In the genomic region with DNA sequence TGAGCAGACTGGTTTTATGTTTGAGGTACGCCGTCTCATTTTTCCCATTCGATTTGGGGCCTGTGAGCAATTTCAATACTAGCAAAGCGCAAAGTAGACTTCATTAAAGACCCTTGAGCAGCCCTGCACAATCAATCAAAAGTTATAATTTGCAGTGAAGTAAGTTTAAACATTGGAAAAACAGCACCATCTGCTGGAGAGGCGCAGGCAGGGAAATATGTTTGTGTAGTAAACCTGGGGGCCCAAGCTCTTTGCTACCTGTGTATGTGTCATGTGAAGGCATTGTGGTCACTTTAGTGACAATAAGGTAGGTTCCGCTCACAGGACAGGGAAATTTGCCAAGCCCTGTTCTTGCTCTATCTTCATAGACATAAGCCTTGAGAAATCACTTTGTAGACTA, we compare ENCODE assay signal across 10 mouse cellular contexts.
DNase-seq lines count a peak whose midpoint lies in the region; ATAC-seq and TF ChIP-seq lines count a peak whose summit lies in the region.
"Had no signal": no experiment of that assay in that cellular context is flagged by ENCODE, and none has a peak within 500 bp of the region (broad histone marks: within the 10 kb centered on the region; RNA-seq: fewer than 3 reads in every experiment).

No protein-coding gene starts in this region.

- WGBS in kidney, embryonic 16.5 days = 49% methylated on average over 6 of the region's 6 CpGs
- 42% methylated on average over 6 of the region's 6 CpGs for WGBS in limb, embryonic 14.5 days
- WGBS in forebrain, embryonic 11.5 days = 89% methylated on average over 6 of the region's 6 CpGs

- no peaks in the 10 kb centered on the region for H3K27me3 ChIP-seq in kidney, embryonic 16.5 days (ENCODE audit: insufficient read depth, low read length)
- no peaks in the 10 kb centered on the region for H3K27me3 ChIP-seq in limb, embryonic 14.5 days (ENCODE audit: control insufficient read depth, insufficient read depth, low read length)
- H3K27me3 ChIP-seq in forebrain, embryonic 11.5 days (ENCODE audit: control insufficient read depth, insufficient read depth, low read length) = no peaks in the 10 kb centered on the region

- H3K4me1 ChIP-seq in kidney, embryonic 16.5 days (ENCODE audit: insufficient read depth, low read length) = peaks cover 2% of the 10 kb centered on the region; the same call in 1 of the 2 replicates
- no peaks in the 10 kb centered on the region for H3K4me1 ChIP-seq in limb, embryonic 14.5 days (ENCODE audit: control insufficient read depth, insufficient read depth, low read length)
- H3K4me1 ChIP-seq in forebrain, embryonic 11.5 days (replicated peaks; ENCODE audit: control insufficient read depth, insufficient read depth, low read length) = no peaks in the 10 kb centered on the region

- no peak overlapping the region for H3K9ac ChIP-seq in kidney, embryonic 16.5 days (replicated peaks; ENCODE audit: low read length)
- no peak overlapping the region for H3K9ac ChIP-seq in limb, embryonic 14.5 days (ENCODE audit: low read depth, low read length, severe bottlenecking)
- no peak overlapping the region for H3K9ac ChIP-seq in forebrain, embryonic 11.5 days (ENCODE audit: low read length)
- H3K9ac ChIP-seq: liver, embryonic 14.5 days had no signal

- no peaks in the 10 kb centered on the region for H3K9me3 ChIP-seq in kidney, embryonic 16.5 days (ENCODE audit: low read length)
- H3K9me3 ChIP-seq in limb, embryonic 14.5 days (ENCODE audit: control insufficient read depth, low read length) = no peaks in the 10 kb centered on the region
- no peaks in the 10 kb centered on the region for H3K9me3 ChIP-seq in forebrain, embryonic 11.5 days (ENCODE audit: control insufficient read depth, low read length)

- H3K4me3 ChIP-seq in gastrocnemius, adult 2 months = peak overlapping the region; percentile 38
- no peak overlapping the region for H3K4me3 ChIP-seq in kidney, embryonic 16.5 days (ENCODE audit: low read length)
- no peak overlapping the region for H3K4me3 ChIP-seq in limb, embryonic 14.5 days (replicated peaks; ENCODE audit: low read length)
- no peak overlapping the region for H3K4me3 ChIP-seq in forebrain, embryonic 11.5 days (ENCODE audit: low read depth, low read length)
- H3K4me3 ChIP-seq: erythroblast, embryonic 14.5 days had no signal

- no peak for ATAC-seq in kidney, embryonic 16.5 days (ENCODE audit: low FRiP score, low TSS enrichment)
- ATAC-seq in limb, embryonic 14.5 days (ENCODE audit: low FRiP score, low read depth) = no peak
- no peak for ATAC-seq in granulocyte monocyte progenitor cell, adult 5-6 weeks (replicated peaks; ENCODE audit: poor library complexity, severe bottlenecking)
- no peak for ATAC-seq in forebrain, embryonic 11.5 days (replicated peaks; ENCODE audit: low FRiP score)

- H3K36me3 ChIP-seq in kidney, embryonic 16.5 days (ENCODE audit: insufficient read depth, low read length) = no peaks in the 10 kb centered on the region
- no peaks in the 10 kb centered on the region for H3K36me3 ChIP-seq in limb, embryonic 14.5 days (ENCODE audit: control insufficient read depth, insufficient read depth, low read length)
- H3K36me3 ChIP-seq in forebrain, embryonic 11.5 days (ENCODE audit: control insufficient read depth, insufficient read depth, low read length) = no peaks in the 10 kb centered on the region

- TF ChIP-seq CTCF in gastrocnemius, adult 2 months (IDR thresholded peaks at IDR 0.05) = peak; percentile 62

- H3K4me2 ChIP-seq in kidney, embryonic 16.5 days (replicated peaks; ENCODE audit: low read depth, low read length) = 0 out of 2 replicates have a peak overlapping the region, but pooled peaks have one; percentile 22
- H3K4me2 ChIP-seq in limb, embryonic 14.5 days (replicated peaks; ENCODE audit: low read depth, low read length, severe bottlenecking) = no peak overlapping the region
- no peak overlapping the region for H3K4me2 ChIP-seq in forebrain, embryonic 11.5 days (ENCODE audit: low read depth, low read length, severe bottlenecking)

- no peak for TF ChIP-seq POLR2A in limb, embryonic 14.5 days (IDR thresholded peaks at IDR 0.05; ENCODE audit: borderline replicate concordance, extremely low read depth, insufficient read depth, insufficient read length)

- no peak overlapping the region for H3K27ac ChIP-seq in gastrocnemius, adult 2 months
- no peak overlapping the region for H3K27ac ChIP-seq in kidney, embryonic 16.5 days (ENCODE audit: low read length)
- no peak overlapping the region for H3K27ac ChIP-seq in limb, embryonic 14.5 days (replicated peaks; ENCODE audit: low read depth, low read length)
- H3K27ac ChIP-seq in forebrain, embryonic 11.5 days (ENCODE audit: low read depth, low read length) = no peak overlapping the region
- H3K27ac ChIP-seq: liver, embryonic 14.5 days had no signal

- intact Hi-C loops in gastrocnemius, adult 2 months (cut with DNase I) = loop anchor here (2.0 to 10.0 kb wide), 2 partner anchors 79 to 297 kb away; no protein-coding TSS in a partner anchor

- DNase-seq in gastrocnemius, adult 2 months = peak; percentile 17
- DNase-seq in gastrocnemius, postnatal 25 days = no peak
- DNase-seq in 416B (ENCODE audit: low read depth) = peak; percentile 22
- peak; percentile 54 to 55 for DNase-seq in cerebellum, postnatal 10 days
- peak; percentile 68 for DNase-seq in limb, embryonic 14.5 days (ENCODE audit: low spot score)
- no peak for DNase-seq in forebrain, embryonic 11.5 days (ENCODE audit: low spot score)

Comparison
In these comparisons a context has a peak if more than half of its experiments do, and no peak if none do; other contexts are left out.
1. DNase-seq: peak in gastrocnemius, adult 2 months (single experiment), 416B (single experiment), cerebellum, postnatal 10 days (2 of 2) and limb, embryonic 14.5 days (single experiment); none in gastrocnemius, postnatal 25 days (single experiment) and forebrain, embryonic 11.5 days (single experiment).